Mouse (Mus musculus): ENCODE data around the gene 2210010C04Rik. TPM values are rescaled to one million over a fixed set of nuclear protein-coding genes. Genes with fewer than 3 reads are reported as not detected.

Gene 2210010C04Rik
- total RNA-seq (2017) = not detected in 2 replicates

- ATAC-seq (ENCODE audit: extremely low read depth, insufficient number of reproducible peaks, low FRiP score, poor library complexity, severe bottlenecking) = no peak
Measured at GRCm38 (mm10) chr6:41035409-41035808, at the start of gene 2210010C04Rik. Gene 2210010C04Rik, minus strand, starts transcription at chr6:41035509.

GRCm38 (mm10) chr6:41080121-41080520 lies 44.8 kb upstream of the 2210010C04Rik start:
- no peak for ATAC-seq (ENCODE audit: extremely low read depth, insufficient number of reproducible peaks, low FRiP score, poor library complexity, severe bottlenecking)

- ATAC-seq (ENCODE audit: extremely low read depth, insufficient number of reproducible peaks, low FRiP score, poor library complexity, severe bottlenecking) = no peak
Measured at GRCm38 (mm10) chr6:41078539-41079303, 43.4 kb upstream of the 2210010C04Rik start.

- no peak for ATAC-seq (ENCODE audit: extremely low read depth, insufficient number of reproducible peaks, low FRiP score, poor library complexity, severe bottlenecking)
Measured at GRCm38 (mm10) chr6:41075753-41076152, 40.4 kb upstream of the 2210010C04Rik start.

GRCm38 (mm10) chr6:41063332-41063731 lies 28.0 kb upstream of the 2210010C04Rik start:
- no peak for ATAC-seq (ENCODE audit: extremely low read depth, insufficient number of reproducible peaks, low FRiP score, poor library complexity, severe bottlenecking)

GRCm38 (mm10) chr6:41062746-41063145 lies 27.4 kb upstream of the 2210010C04Rik start:
- ATAC-seq (ENCODE audit: extremely low read depth, insufficient number of reproducible peaks, low FRiP score, poor library complexity, severe bottlenecking) = no peak

GRCm38 (mm10) chr6:41062081-41062480 lies 26.8 kb upstream of the 2210010C04Rik start:
- no peak for ATAC-seq (ENCODE audit: extremely low read depth, insufficient number of reproducible peaks, low FRiP score, poor library complexity, severe bottlenecking)

GRCm38 (mm10) chr6:41061085-41061484 lies 25.8 kb upstream of the 2210010C04Rik start:
- ATAC-seq (ENCODE audit: extremely low read depth, insufficient number of reproducible peaks, low FRiP score, poor library complexity, severe bottlenecking) = 0 out of 2 replicates have a peak, but pooled peaks have one; percentile 26

GRCm38 (mm10) chr6:41057653-41058052 lies 22.3 kb upstream of the 2210010C04Rik start:
- no peak for ATAC-seq (ENCODE audit: extremely low read depth, insufficient number of reproducible peaks, low FRiP score, poor library complexity, severe bottlenecking)

- peak; percentile 76; the same call in 1 of the 2 replicates for ATAC-seq (ENCODE audit: extremely low read depth, insufficient number of reproducible peaks, low FRiP score, poor library complexity, severe bottlenecking)
Measured at GRCm38 (mm10) chr6:41055581-41055980, 20.3 kb upstream of the 2210010C04Rik start.

- no peak for ATAC-seq (ENCODE audit: extremely low read depth, insufficient number of reproducible peaks, low FRiP score, poor library complexity, severe bottlenecking)
Measured at GRCm38 (mm10) chr6:41054379-41054778, 19.1 kb upstream of the 2210010C04Rik start.

GRCm38 (mm10) chr6:41051824-41052223 lies 16.5 kb upstream of the 2210010C04Rik start:
- ATAC-seq (ENCODE audit: extremely low read depth, insufficient number of reproducible peaks, low FRiP score, poor library complexity, severe bottlenecking) = no peak

GRCm38 (mm10) chr6:41048602-41049001 lies 13.3 kb upstream of the 2210010C04Rik start:
- ATAC-seq (ENCODE audit: extremely low read depth, insufficient number of reproducible peaks, low FRiP score, poor library complexity, severe bottlenecking) = no peak

- ATAC-seq (ENCODE audit: extremely low read depth, insufficient number of reproducible peaks, low FRiP score, poor library complexity, severe bottlenecking) = no peak
Measured at GRCm38 (mm10) chr6:41047961-41048360, 12.7 kb upstream of the 2210010C04Rik start.

- 0 out of 2 replicates have a peak, but pooled peaks have one; percentile 39 for ATAC-seq (ENCODE audit: extremely low read depth, insufficient number of reproducible peaks, low FRiP score, poor library complexity, severe bottlenecking)
Measured at GRCm38 (mm10) chr6:41047202-41047601, 11.9 kb upstream of the 2210010C04Rik start.

GRCm38 (mm10) chr6:41046553-41046952 lies 11.2 kb upstream of the 2210010C04Rik start:
- ATAC-seq (ENCODE audit: extremely low read depth, insufficient number of reproducible peaks, low FRiP score, poor library complexity, severe bottlenecking) = peak; percentile 94

- no peak for ATAC-seq (ENCODE audit: extremely low read depth, insufficient number of reproducible peaks, low FRiP score, poor library complexity, severe bottlenecking)
Measured at GRCm38 (mm10) chr6:41044753-41045152, 9.4 kb upstream of the 2210010C04Rik start.

GRCm38 (mm10) chr6:41044314-41044713 lies 9.0 kb upstream of the 2210010C04Rik start:
- no peak for ATAC-seq (ENCODE audit: extremely low read depth, insufficient number of reproducible peaks, low FRiP score, poor library complexity, severe bottlenecking)

GRCm38 (mm10) chr6:41032802-41033201 lies 2.5 kb downstream of the 2210010C04Rik start:
- no peak for ATAC-seq (ENCODE audit: extremely low read depth, insufficient number of reproducible peaks, low FRiP score, poor library complexity, severe bottlenecking)

- ATAC-seq (ENCODE audit: extremely low read depth, insufficient number of reproducible peaks, low FRiP score, poor library complexity, severe bottlenecking) = no peak
Measured at GRCm38 (mm10) chr6:41032231-41032630, 3.1 kb downstream of the 2210010C04Rik start.

- no peak for ATAC-seq (ENCODE audit: extremely low read depth, insufficient number of reproducible peaks, low FRiP score, poor library complexity, severe bottlenecking)
Measured at GRCm38 (mm10) chr6:41030821-41031220, 4.5 kb downstream of the 2210010C04Rik start.
